Mouse (Mus musculus): ENCODE results near the gene Btbd2. TPM values are rescaled to one million over a fixed set of nuclear protein-coding genes. Genes with fewer than 3 reads are reported as not detected.

Gene Btbd2
- polyA plus RNA-seq, 1 experiment from 2014 or later = 31.9 TPM

DNA sequence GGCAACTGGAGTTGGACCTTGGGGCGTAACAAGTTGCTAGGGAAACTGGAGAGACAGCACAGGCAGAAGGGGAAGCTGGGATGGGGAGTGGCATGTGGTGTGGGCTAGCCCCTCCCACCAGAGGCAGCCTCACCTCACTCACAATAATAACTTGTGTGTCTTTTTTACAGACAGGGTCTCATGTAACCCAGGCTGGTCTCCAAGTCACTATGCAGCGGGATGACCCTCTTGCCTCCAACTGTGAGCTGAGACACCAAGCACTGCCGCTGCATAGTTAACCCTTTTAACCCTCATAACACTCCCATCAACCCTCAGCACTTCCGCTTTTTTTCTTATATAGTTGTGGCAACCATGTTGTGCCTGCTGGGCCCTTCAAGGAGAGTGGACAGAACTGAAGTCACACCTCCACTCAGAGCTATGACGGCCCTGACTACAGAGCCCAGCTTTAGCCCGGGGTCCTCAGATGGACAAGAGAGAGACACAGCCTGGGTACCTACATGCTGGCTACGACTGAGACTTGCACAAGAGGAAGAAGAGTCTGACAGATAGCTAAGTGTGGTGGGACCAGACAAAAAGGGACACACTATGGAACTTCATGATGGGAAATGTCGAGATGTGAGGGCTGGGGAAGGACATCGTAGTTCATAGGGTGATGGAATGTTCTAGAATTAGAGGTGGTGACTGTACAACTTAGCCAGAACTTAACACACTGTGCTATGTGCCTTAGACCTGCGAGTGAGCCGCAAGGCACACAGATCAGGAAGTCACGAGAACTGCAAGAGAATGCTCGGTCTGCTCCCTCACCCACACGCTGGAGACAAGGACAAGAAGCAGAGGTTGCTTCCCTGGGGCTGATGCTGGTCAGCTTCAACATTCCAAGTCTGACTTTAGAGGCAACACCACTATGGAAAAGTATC is 35.6 kb upstream of the Btbd2 start:
- no peak for DNase-seq (ENCODE audit: low spot score)

- DNase-seq (ENCODE audit: low spot score) = peak; percentile 70
Observed at GRCm38 (mm10) chr10:80687850-80688249, 31.0 kb upstream of the Btbd2 start.

- no peak for DNase-seq (ENCODE audit: low spot score)
Observed at GRCm38 (mm10) chr10:80686617-80687016, 29.7 kb upstream of the Btbd2 start.

DNA sequence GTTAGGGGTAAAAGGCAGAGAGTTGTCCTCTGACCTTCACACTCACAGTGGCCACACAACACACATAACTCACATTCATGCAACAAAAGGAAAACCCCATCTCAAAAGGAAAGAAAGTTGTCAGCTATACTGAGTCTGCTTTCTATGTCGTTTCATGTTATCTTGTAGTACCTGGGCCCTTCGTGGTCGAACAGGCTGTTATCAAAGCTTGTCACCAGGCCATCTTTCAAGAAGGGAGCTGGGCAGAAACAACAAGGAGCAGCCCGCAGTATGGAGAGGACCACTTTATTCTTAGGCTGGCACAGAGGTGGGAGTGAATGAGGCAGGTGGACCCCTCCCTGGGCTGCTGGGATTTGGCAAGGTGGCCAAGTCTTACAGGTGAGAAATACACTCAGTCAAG is 28.1 kb upstream of the Btbd2 start:
- DNase-seq (ENCODE audit: low spot score) = no peak

DNA sequence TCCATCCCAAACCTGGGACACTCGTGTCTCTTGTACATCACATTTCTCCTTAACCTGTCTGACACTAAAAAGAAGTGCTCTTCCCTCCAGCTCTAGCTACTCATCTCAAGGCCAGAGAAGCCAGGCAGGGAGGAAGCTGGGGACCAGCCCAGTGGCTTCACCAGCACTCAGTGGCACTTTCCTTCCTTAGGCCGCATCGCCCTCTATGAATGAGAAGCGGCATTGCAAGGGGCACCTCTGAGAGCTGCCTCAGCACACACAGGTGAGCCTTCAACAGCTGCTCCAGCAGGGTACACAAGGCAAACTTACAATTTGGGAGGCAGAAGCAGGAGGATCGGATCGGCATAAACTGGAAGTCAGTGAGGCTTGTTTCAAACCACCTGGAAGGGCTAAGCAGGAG is 27.3 kb upstream of the Btbd2 start:
- peak; percentile 85 for DNase-seq (ENCODE audit: low spot score)

GRCm38 (mm10) chr10:80683647-80684046 is 26.8 kb upstream of the Btbd2 start:
- no peak for DNase-seq (ENCODE audit: low spot score)

DNA sequence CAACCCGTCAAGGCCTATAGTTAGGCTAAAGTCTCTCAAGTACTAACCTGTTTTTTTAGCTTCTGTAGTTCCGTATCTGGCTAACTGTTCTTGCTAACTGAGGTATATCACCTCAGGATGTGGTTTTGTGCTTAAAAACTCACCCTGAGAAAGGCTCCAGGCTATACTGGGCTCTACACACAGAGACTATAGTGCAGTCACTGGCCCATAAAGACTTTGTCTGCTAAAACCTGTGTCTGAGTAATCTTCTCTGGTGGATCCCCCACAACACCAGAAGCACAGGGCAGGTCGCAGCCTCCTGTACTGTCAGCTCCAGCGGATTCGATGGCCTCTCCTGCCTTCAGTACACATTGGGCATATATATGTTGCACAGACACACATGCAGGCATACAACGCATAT is 25.1 kb upstream of the Btbd2 start:
- DNase-seq (ENCODE audit: low spot score) = peak; percentile 72

DNA sequence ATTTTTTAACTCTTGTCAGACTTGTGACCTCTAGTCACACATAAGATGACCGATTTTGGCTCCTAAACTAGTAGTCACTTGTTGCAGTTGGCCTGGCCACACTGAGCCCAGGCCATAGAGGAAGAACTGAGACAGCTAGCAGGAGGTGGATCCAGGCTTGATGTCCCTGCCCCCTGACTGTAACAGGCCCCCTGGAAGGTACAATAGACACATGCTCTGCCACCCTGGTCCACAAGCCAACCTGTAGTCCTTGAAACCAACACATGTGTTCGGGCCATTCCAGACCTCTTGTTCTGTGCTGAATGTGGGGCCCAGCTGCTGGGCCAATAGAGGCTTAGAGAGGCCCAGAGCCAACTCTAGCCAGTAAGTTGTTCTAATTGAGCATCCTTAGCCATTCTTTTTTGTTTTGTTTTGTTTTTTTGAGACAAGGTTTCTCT is 23.4 kb upstream of the Btbd2 start:
- peak; percentile 1 for DNase-seq (ENCODE audit: low spot score)

DNA sequence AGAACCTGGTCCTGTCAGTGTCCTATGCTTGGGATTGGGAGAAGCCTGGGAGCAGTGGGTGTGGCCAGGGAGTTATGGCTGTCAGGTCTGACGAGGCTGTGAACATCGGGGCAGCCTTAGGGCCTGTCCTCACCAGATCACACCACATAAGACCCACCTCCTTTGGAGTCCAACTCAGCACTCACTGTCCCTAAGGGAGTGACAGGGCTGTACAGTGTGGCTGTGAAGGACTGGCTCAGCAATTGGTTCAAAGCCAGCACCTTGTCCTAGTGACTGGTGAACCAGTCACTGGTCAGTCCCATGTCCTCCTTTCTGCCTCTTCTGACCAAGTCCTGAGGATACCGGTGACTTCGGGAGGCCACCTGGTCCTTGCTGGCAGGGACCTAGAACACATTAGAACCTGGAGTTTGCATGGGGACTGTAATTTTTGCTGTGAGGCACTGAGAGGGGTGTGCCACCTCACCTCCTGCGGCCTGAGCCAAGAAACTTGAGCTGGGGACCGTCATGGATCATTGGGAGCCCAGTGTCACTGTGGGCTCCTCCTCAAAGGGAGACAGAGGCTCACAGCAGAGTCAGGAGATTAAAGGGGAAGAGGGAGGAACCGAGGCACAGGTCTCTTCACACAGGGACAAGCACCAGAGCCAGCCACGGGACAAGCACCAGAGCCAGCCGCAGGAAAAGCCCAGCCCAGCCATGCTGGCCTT is 22.8 kb upstream of the Btbd2 start:
- peak; percentile 1 for DNase-seq (ENCODE audit: low spot score)

- DNase-seq (ENCODE audit: low spot score) = peak; percentile 75
Observed at GRCm38 (mm10) chr10:80678601-80679377, 21.9 kb upstream of the Btbd2 start.

- peak; percentile 92 for DNase-seq (ENCODE audit: low spot score)
Observed at GRCm38 (mm10) chr10:80677942-80678436, 21.1 kb upstream of the Btbd2 start, which contains the start of gene Mknk2. TSS of gene Mknk2 (minus strand) at chr10:80678112.

- no peak for DNase-seq (ENCODE audit: low spot score)
Observed at GRCm38 (mm10) chr10:80677128-80677875, 20.4 kb upstream of the Btbd2 start.

GRCm38 (mm10) chr10:80676198-80676928 is 19.5 kb upstream of the Btbd2 start:
- DNase-seq (ENCODE audit: low spot score) = peak; percentile 100

DNA sequence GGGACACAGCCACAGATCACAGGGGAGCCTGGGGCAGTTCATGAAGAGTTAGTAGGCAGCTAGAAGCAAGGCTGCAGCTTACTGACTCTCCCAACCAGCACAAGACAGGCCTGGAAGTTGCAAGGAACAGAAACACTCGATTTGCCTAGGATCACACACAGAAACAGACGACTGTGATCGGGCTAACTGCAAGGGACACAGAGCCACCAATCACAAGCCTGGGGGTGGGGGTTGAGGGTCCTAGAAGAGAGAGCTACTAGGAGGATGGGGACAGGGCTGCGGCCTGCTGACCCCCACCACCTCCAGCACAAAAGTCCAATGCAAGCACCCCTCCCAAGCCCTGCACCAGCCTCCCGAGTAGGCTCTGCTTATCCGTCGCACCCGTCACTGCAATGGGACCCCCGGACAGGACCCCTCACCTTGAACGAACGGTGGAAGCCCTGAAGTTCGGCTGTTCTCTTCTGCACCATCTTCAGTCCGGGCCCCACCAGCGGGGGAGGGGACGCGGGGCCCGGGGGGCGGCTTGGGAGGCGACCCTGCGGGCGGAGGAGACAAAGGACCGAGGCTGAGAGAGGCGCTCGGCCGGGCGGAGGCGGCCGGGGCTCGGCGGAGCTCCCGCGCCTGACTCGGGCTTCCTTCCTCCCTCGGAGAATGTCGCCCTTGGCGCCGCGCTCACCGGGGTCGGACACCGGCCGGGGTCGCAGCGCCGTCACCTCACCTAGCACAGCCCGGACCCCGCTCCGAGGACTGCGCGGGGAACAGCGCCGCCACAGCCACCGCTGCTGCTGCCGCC is 18.7 kb upstream of the Btbd2 start:
- no peak for DNase-seq (ENCODE audit: low spot score)

- DNase-seq (ENCODE audit: low spot score) = peak; percentile 16
Observed at GRCm38 (mm10) chr10:80674851-80675404, 18.1 kb upstream of the Btbd2 start.

DNA sequence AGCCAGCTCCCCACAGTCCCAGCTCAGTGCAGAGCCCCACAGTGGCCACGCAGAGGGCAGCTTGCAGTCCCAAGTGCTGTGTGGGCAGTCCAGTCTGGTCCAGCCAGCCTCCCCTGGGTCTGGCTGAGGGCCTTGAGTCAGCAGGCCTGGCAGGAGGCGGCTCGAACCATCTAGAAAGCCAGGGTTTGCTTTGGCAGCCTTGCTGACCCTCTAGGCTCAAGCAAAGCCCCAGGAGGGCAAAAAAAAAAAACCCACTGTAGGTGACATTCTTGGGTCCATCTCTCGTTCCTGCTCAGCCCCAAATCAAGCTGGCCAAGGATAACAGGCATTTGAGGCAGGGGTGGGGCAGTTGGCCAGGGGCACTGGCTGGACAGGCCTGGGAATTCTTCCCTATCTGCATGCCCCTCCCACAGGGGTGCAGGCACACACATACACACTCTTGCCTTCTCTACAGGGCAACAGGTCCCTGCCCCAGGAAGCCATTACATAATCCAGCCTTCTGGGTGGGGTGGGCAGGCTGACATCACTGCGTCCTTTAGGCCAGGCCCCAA is 17.4 kb upstream of the Btbd2 start:
- peak; percentile 1 for DNase-seq (ENCODE audit: low spot score)

- DNase-seq (ENCODE audit: low spot score) = peak; percentile 8
Observed at GRCm38 (mm10) chr10:80673690-80674089, 16.8 kb upstream of the Btbd2 start.

DNA sequence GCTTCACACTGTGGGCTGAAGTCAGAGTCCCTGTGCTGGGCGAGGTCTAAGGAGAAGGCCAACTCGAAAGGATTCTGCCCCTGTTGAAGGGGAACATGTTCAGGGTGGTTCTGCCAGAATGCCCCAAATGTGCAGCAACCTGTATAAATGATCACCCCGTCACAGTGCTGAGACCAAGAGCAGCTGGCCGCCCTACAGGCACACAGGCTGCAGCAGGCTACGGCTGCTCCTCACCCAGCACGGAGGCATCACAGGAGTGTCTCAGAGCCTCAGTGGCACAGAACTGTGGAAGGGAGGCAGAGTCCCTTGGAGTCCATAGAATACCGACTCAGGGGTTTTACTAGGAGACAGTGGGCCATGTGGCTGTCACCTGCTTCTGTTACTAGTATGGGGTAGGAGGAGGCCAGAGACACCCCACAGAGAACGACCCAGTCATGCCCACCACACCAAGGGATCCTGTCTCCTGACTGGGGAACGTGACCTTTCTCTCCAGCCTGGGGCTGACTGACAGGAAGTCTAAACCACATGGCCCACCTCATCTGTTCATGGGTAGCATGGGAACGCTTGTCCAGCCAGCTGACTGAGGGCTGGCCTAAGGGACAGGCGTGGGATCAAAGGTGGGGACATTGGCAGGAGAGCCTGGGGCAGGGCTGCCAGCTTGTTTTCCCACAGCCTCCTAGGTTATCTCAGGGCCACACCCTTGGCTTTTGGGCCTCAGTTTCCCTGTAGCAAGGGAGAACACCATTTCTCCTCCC is 15.2 kb upstream of the Btbd2 start:
- no peak for DNase-seq (ENCODE audit: low spot score)
